Mouse (Mus musculus) liver, postnatal 0 days (tissue): ENCODE data around the gene Naxd.

Experiments used
- CTCF ChIP-seq: sonication (generic); IDR thresholded peaks from 2 replicates; pipeline ENCODE4 v1.5.1; 2016; ENCODE audit warnings: antibody characterized with exemption, low read depth
- EP300 ChIP-seq: IDR thresholded peaks from 2 replicates; pipeline ENCODE4 v1.6.1; 2016; ENCODE audit warnings: antibody characterized with exemption, low read depth, mild to moderate bottlenecking

- no peak for TF ChIP-seq CTCF
- no peak for TF ChIP-seq EP300
These were observed 19.2 kb upstream of the Naxd start, which contains the start of gene Rab20 for GRCm38 (mm10) chr8:11477811-11478761.
